In the genomic region with DNA sequence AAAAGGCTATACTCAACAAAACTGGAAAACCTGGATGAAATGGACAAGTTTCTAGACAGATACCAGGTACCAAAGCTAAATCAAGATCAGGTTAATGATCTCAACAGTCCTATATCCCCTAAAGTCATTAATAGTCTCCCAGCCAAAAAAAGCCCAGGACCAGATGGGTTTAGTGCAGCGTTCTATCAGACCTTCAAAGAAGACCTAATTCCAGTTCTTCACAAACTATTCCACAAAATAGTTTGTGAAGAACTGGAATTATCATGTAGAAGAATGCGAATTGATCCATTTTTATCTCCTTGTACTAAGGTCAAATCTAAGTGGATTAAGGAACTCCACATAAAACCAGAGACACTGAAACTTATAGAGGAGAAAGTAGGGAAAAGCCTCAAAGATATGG, we compare ENCODE assay signal across 3 mouse cellular contexts. TPM values are rescaled to one million over a fixed set of nuclear protein-coding genes. Genes with fewer than 3 reads are reported as not detected.
"Had no signal": no experiment of that assay in that cellular context is flagged by ENCODE, and none has a peak within 500 bp of the region (broad histone marks: within the 10 kb centered on the region; RNA-seq: fewer than 3 reads in every experiment).

No protein-coding gene starts in this region.

RNA-seq across cellular contexts. Expression of a gene that starts 23.0 kb away (rescaled TPM):
- polyA plus RNA-seq: small intestine, adult 2 months; spleen, adult 2 months; thymus, adult 2 months had no signal
